Mouse (Mus musculus): ENCODE data around the gene Arf5.

DNA sequence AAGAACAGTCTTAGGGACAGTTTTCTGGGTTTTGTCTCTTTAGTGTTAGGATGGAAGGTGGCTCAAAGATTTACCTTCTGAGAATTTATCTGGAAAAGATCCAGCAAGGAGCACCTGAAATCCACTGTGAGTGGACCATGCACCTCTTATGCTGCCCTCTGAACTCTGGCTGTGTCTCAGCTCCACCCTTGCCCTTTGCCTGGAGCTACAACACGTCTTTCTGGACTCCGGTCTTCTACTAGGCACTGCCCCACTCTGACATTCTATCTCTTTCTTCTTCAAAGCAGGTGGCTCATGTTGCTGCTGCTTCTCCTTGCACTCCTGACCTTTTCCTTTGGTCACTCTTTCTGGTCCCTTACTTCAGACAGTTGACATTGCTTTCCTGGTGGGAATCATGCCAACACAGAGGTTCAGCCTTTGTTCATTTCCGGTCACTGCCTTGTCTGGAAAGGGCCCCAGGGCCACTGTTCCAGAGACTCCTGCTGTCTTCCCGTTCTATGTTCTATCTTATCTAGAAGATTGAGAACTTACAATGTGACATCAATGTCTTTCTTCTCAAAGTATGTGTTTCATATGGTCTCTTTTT lies 46.8 kb downstream of the Arf5 start:
- no peak for TF ChIP-seq POLR2A (IDR thresholded peaks at IDR 0.05; ENCODE audit: extremely low read depth, insufficient read depth, low read length)
- TF ChIP-seq CTCF (IDR thresholded peaks at IDR 0.05; ENCODE audit: low read depth, low read length): no peak
